Comparison of ENCODE assay signal across 8 mouse cellular contexts in the genomic region with DNA sequence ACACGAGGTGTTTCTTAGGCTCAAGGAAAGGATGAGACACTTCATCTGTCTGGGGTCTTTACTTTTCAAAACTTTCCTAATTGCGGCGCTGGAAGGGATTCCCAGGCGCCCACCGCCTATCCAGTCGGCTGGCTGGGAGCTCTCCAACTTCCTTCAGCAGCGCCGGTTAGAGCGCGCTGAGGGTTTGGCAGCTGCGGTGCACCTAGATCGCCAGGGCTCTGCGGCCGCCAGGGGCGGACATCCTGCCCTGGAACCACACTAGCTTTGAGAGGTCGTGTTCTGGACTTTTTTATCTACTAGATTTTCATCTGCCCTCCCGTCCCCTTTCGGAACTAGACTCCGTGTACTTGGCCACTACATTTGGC. TPM values are rescaled to one million over a fixed set of nuclear protein-coding genes. Genes with fewer than 3 reads are reported as not detected.
DNase-seq lines count a peak whose midpoint lies in the region; ATAC-seq lines count a peak whose summit lies in the region.

No protein-coding gene starts in this region.

- H3K4me3 ChIP-seq in forebrain, embryonic 16.5 days (replicated peaks; ENCODE audit: low read length), result peak overlapping the region; percentile 63

- no peaks in the 10 kb centered on the region for H3K9me3 ChIP-seq in forebrain, embryonic 16.5 days (ENCODE audit: control insufficient read depth, low read length)

- H3K27ac ChIP-seq in forebrain, embryonic 16.5 days (ENCODE audit: low read length), result peak overlapping the region; percentile 88

- no peaks in the 10 kb centered on the region for H3K36me3 ChIP-seq in forebrain, embryonic 16.5 days (ENCODE audit: control insufficient read depth, insufficient read depth)

- peak overlapping the region; percentile 81 for H3K9ac ChIP-seq in forebrain, embryonic 16.5 days (replicated peaks; ENCODE audit: low read depth, low read length)

- H3K4me2 ChIP-seq in forebrain, embryonic 16.5 days (ENCODE audit: low read length), result peak overlapping the region; percentile 83

- no peak for ATAC-seq in forebrain, embryonic 16.5 days
- ATAC-seq in CD4-positive, CD25-positive, alpha-beta regulatory T cell, adult 4 months, result no peak

- intact Hi-C loops in left cerebral cortex, postnatal 4 days (cut with DNase I), result loop anchor here (10.0 kb wide), 1 partner anchor 208 kb away; no protein-coding TSS in a partner anchor

- no peaks in the 10 kb centered on the region for H3K27me3 ChIP-seq in forebrain, embryonic 16.5 days (replicated peaks; ENCODE audit: control insufficient read depth, insufficient read depth, low read length)

- peaks cover 19% of the 10 kb centered on the region for H3K4me1 ChIP-seq in forebrain, embryonic 16.5 days (replicated peaks; ENCODE audit: control insufficient read depth, insufficient read depth, low read length)

- DNase-seq in R1 (ENCODE audit: low read depth, low spot score), result peak; percentile 78
- DNase-seq in cerebellum, adult 11-12 months, result peak; percentile 56
- DNase-seq in heart, postnatal 4 days, result peak; percentile 72
- peak; percentile 68 for DNase-seq in left cerebral cortex, postnatal 4 days
- peak; percentile 78 for DNase-seq in mesoderm, embryonic 11.5 days (ENCODE audit: low read depth, low spot score)
- peak; percentile 54 for DNase-seq in skeletal muscle tissue, adult 2 months (ENCODE audit: low read depth, low spot score)

- WGBS in forebrain, embryonic 16.5 days, result under 1% methylated on average over 19 of the region's 19 CpGs

RNA-seq across cellular contexts. Expression of a gene that starts 1.3 kb away (rescaled TPM):
- polyA plus RNA-seq in forebrain, embryonic 16.5 days (2015; fragmentation: Nextera tagmentation; extraction: Ambion mirVana), result 6.7 and 6.9 TPM in 2 replicates
- 1 to 10 TPM; 5.8 to 5.9 TPM for total RNA-seq in heart, postnatal 4 days (2021)
- 10 to 100 TPM; 59.1 to 68.6 TPM for total RNA-seq in left cerebral cortex, postnatal 4 days (2021)
- polyA plus RNA-seq in CD4-positive, CD25-positive, alpha-beta regulatory T cell, adult 4 months (2017; shearing (Covaris generic)), result under 1 TPM in 1 of 2 experiments, not detected in 1; 0.08 TPM

Comparison
In these comparisons a context has a peak if more than half of its experiments do, and no peak if none do; other contexts are left out.
1. RNA of a gene that starts 1.3 kb away (total RNA-seq): 59.1 to 68.6 TPM in left cerebral cortex, postnatal 4 days; 5.8 to 5.9 TPM in heart, postnatal 4 days; every median in the first group is over 4 times any median in the second.
2. Peak in every context shown above with its lines, with median percentiles within 50 percentile points of each other: DNase-seq.